Mouse (Mus musculus): ENCODE measurements around the gene Rhbdl1. TPM values are rescaled to one million over a fixed set of nuclear protein-coding genes. Genes with fewer than 3 reads are reported as not detected.
A peak's percentile ranks its signal among the peaks of the same experiment; 100 is the strongest.

Gene Rhbdl1
- polyA plus RNA-seq, 1 experiment from 2014 or later: 5.7 TPM

GRCm38 (mm10) chr17:25834595-25835222 lies 2.4 kb downstream of the Rhbdl1 start:
- peaks cover 52% of the 10 kb centered on the region for H3K36me3 ChIP-seq (replicated peaks)
- H3K4me1 ChIP-seq: peaks cover 77% of the 10 kb centered on the region
- no peak for ATAC-seq (ENCODE audit: low FRiP score)

GRCm38 (mm10) chr17:25833961-25834594 lies 3.0 kb downstream of the Rhbdl1 start:
- 61% methylated on average over 6 of the region's 6 CpGs for WGBS
- Histone ChIP-seq H3K4me3 (replicated peaks) (peak overlapping the region; percentile 83), H3K27me3 (no peaks in the 10 kb centered on the region), H3K4me1 (peaks cover 83% of the 10 kb centered on the region), H3K27ac (peak overlapping the region; percentile 93; the same call in 1 of the 2 replicates), H3K4me2 (peak overlapping the region; percentile 84), H3K9me3 (no peaks in the 10 kb centered on the region), H3K9ac (peak overlapping the region; percentile 71), H3K36me3 (replicated peaks) (peaks cover 47% of the 10 kb centered on the region)
- no peak for ATAC-seq (ENCODE audit: low FRiP score)

More at GRCm38 (mm10) chr17:25834595-25835222, 2.4 kb downstream of the Rhbdl1 start:
- Histone ChIP-seq H3K27me3 (no peaks in the 10 kb centered on the region), H3K4me3 (replicated peaks) (peak overlapping the region; percentile 83), H3K9ac (peak overlapping the region; percentile 71), H3K9me3 (no peaks in the 10 kb centered on the region), H3K4me2 (peak overlapping the region; percentile 84), H3K27ac (no peak overlapping the region)
- WGBS: 85% methylated on average over 12 of the region's 12 CpGs

GRCm38 (mm10) chr17:25833291-25833663 lies 3.8 kb downstream of the Rhbdl1 start, which contains the start of gene Stub1:
Stub1 (minus strand) TSS chr17:25833404.
- Histone ChIP-seq H3K9me3 (no peaks in the 10 kb centered on the region), H3K4me2 (peak within 1 kb of the TSS; percentile 84), H3K4me1 (peaks cover 85% of the 10 kb centered on the region), H3K27ac (peak within 1 kb of the TSS; percentile 93), H3K4me3 (replicated peaks) (peak within 1 kb of the TSS; percentile 83), H3K36me3 (replicated peaks) (peaks cover 41% of the 10 kb centered on the region), H3K9ac (peak within 1 kb of the TSS; percentile 91), H3K27me3 (no peaks in the 10 kb centered on the region)
- 0% methylated on average over 24 of the region's 24 CpGs for WGBS
- peak; percentile 57 for ATAC-seq (ENCODE audit: low FRiP score)

- WGBS: under 1% methylated on average over 69 of the region's 77 CpGs
- peak overlapping the region; percentile 93 for H3K27ac ChIP-seq
- peak overlapping the region; percentile 83 for H3K4me3 ChIP-seq (replicated peaks)
- H3K9ac ChIP-seq: peak overlapping the region; percentile 91
- peak; percentile 90 for ATAC-seq (ENCODE audit: low FRiP score)
- no peaks in the 10 kb centered on the region for H3K27me3 ChIP-seq
- H3K4me1 ChIP-seq: peaks cover 85% of the 10 kb centered on the region
- H3K36me3 ChIP-seq (replicated peaks): peaks cover 37% of the 10 kb centered on the region
- peak overlapping the region; percentile 84 for H3K4me2 ChIP-seq
- no peaks in the 10 kb centered on the region for H3K9me3 ChIP-seq
Observed at GRCm38 (mm10) chr17:25832436-25833290, 4.4 kb downstream of the Rhbdl1 start.

GRCm38 (mm10) chr17:25831451-25832281 lies 5.4 kb downstream of the Rhbdl1 start:
- Histone ChIP-seq H3K36me3 (replicated peaks) (peaks cover 45% of the 10 kb centered on the region), H3K4me3 (replicated peaks) (peak overlapping the region; percentile 83), H3K9ac (peak overlapping the region; percentile 91), H3K27me3 (no peaks in the 10 kb centered on the region), H3K4me2 (peak overlapping the region; percentile 84), H3K4me1 (peaks cover 82% of the 10 kb centered on the region), H3K9me3 (no peaks in the 10 kb centered on the region), H3K27ac (peak overlapping the region; percentile 93; the same call in 1 of the 2 replicates)
- WGBS: 70% methylated on average over 21 of the region's 21 CpGs
- ATAC-seq (ENCODE audit: low FRiP score): no peak

- Histone ChIP-seq H3K4me1 (peaks cover 80% of the 10 kb centered on the region), H3K4me2 (peak overlapping the region; percentile 84), H3K9me3 (no peaks in the 10 kb centered on the region), H3K4me3 (replicated peaks) (peak overlapping the region; percentile 83), H3K36me3 (replicated peaks) (peaks cover 53% of the 10 kb centered on the region), H3K27me3 (no peaks in the 10 kb centered on the region), H3K27ac (no peak overlapping the region), H3K9ac (no peak overlapping the region)
- no peak for ATAC-seq (ENCODE audit: low FRiP score)
- WGBS: 88% methylated on average over 14 of the region's 14 CpGs
Observed at GRCm38 (mm10) chr17:25830806-25831431, 6.2 kb downstream of the Rhbdl1 start.

- WGBS: 83% methylated on average over 4 of the region's 4 CpGs
- peak overlapping the region; percentile 85; the same call in 1 of the 2 replicates for H3K9ac ChIP-seq
- no peak for ATAC-seq (ENCODE audit: low FRiP score)
- peak overlapping the region; percentile 63 for H3K4me3 ChIP-seq (replicated peaks)
- H3K4me2 ChIP-seq: peak overlapping the region; percentile 84
- no peaks in the 10 kb centered on the region for H3K27me3 ChIP-seq
- H3K36me3 ChIP-seq (replicated peaks): peaks cover 55% of the 10 kb centered on the region
- no peak overlapping the region for H3K27ac ChIP-seq
- peaks cover 80% of the 10 kb centered on the region for H3K4me1 ChIP-seq
- H3K9me3 ChIP-seq: no peaks in the 10 kb centered on the region
Observed at GRCm38 (mm10) chr17:25830200-25830753, 6.8 kb downstream of the Rhbdl1 start.

- Histone ChIP-seq H3K9ac (peak overlapping the region; percentile 85), H3K4me1 (peaks cover 80% of the 10 kb centered on the region), H3K4me2 (peak overlapping the region; percentile 79), H3K9me3 (no peaks in the 10 kb centered on the region), H3K27me3 (no peaks in the 10 kb centered on the region), H3K27ac (peak overlapping the region; percentile 93), H3K4me3 (replicated peaks) (peak overlapping the region; percentile 63), H3K36me3 (replicated peaks) (peaks cover 48% of the 10 kb centered on the region)
- 45% methylated on average over 8 of the region's 8 CpGs for WGBS
- no peak for ATAC-seq (ENCODE audit: low FRiP score)
Observed at GRCm38 (mm10) chr17:25829558-25830017, 7.5 kb downstream of the Rhbdl1 start.

- Histone ChIP-seq H3K9me3 (no peaks in the 10 kb centered on the region), H3K4me2 (peak within 1 kb of the TSS; percentile 79), H3K36me3 (replicated peaks) (peaks cover 47% of the 10 kb centered on the region), H3K4me1 (peaks cover 80% of the 10 kb centered on the region), H3K27me3 (no peaks in the 10 kb centered on the region), H3K4me3 (replicated peaks) (peak within 1 kb of the TSS; percentile 63), H3K27ac (peak within 1 kb of the TSS; percentile 93), H3K9ac (peak within 1 kb of the TSS; percentile 85)
- WGBS: 2% methylated on average over 32 of the region's 32 CpGs
- peak; percentile 48 for ATAC-seq (ENCODE audit: low FRiP score)
Observed at GRCm38 (mm10) chr17:25828712-25829557, 8.2 kb downstream of the Rhbdl1 start, which contains the start of gene Jmjd8. Jmjd8 (plus strand) TSS chr17:25828867.

GRCm38 (mm10) chr17:25828223-25828594 lies 8.9 kb downstream of the Rhbdl1 start:
- WGBS: 83% methylated on average over 8 of the region's 8 CpGs
- no peak for ATAC-seq (ENCODE audit: low FRiP score)

More at GRCm38 (mm10) chr17:25828223-25828594, 8.9 kb downstream of the Rhbdl1 start:
- Histone ChIP-seq H3K9me3 (no peaks in the 10 kb centered on the region), H3K9ac (peak overlapping the region; percentile 85; the same call in 1 of the 2 replicates), H3K4me1 (peaks cover 77% of the 10 kb centered on the region), H3K27me3 (no peaks in the 10 kb centered on the region), H3K4me2 (peak overlapping the region; percentile 79), H3K27ac (peak overlapping the region; percentile 93), H3K36me3 (replicated peaks) (peaks cover 47% of the 10 kb centered on the region), H3K4me3 (replicated peaks) (peak overlapping the region; percentile 63)
